In the genomic region with DNA sequence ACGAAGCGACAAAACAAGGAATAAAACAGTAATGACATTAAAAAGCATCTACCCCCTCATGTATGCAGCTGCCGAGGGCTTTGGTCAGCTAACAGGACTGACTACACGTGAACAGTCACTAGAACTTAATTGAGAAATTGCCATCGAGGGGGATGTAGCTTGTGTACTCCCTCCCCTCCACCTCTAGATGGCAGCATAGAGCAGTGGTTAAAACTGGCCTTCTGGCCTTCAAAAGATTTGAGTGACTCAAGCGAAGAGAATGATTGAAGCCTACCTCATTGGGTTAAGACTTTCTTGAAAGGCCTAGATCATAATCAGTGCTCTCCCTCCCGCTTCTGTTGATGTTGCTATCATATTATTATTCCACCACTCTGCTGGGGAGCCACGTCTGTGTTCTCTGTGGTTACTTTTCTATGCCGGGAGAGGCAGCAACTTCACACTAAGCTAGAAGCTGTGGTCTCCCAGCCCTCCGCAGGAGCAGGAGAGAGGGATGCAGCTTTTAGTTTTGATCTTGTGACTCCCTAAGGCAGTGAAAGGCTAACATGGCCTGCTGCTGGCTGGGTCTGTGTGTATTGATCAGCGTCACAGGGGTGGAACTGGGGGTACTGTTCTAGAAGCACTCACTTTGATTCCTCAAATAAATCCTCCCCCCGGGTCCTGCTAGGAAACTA, we compare ENCODE assay signal across 9 mouse cellular contexts.
DNase-seq lines count a peak whose midpoint lies in the region; ATAC-seq and TF ChIP-seq lines count a peak whose summit lies in the region.
"Had no signal": no experiment of that assay in that cellular context is flagged by ENCODE, and none has a peak within 500 bp of the region (broad histone marks: within the 10 kb centered on the region; RNA-seq: fewer than 3 reads in every experiment).

No protein-coding gene starts in this region.

- H3K9ac ChIP-seq in heart, embryonic 11.5 days (ENCODE audit: low read depth, low read length) = no peak overlapping the region
- no peak overlapping the region for H3K9ac ChIP-seq in kidney, postnatal 0 days (ENCODE audit: low read depth, low read length)
- no peak overlapping the region for H3K9ac ChIP-seq in midbrain, embryonic 14.5 days (replicated peaks; ENCODE audit: low read length)
- H3K9ac ChIP-seq: limb, embryonic 13.5 days had no signal

- ATAC-seq in heart, embryonic 11.5 days (replicated peaks; ENCODE audit: insufficient number of reproducible peaks, low FRiP score, low TSS enrichment) = no peak
- ATAC-seq in kidney, postnatal 0 days (replicated peaks; ENCODE audit: low FRiP score, low read depth) = no peak
- no peak; the same call in 1 of the 2 replicates for ATAC-seq in midbrain, embryonic 14.5 days (ENCODE audit: low FRiP score, low TSS enrichment)

- H3K4me2 ChIP-seq in heart, embryonic 11.5 days = no peak overlapping the region
- H3K4me2 ChIP-seq in kidney, postnatal 0 days (ENCODE audit: low read length) = no peak overlapping the region
- H3K4me2 ChIP-seq in midbrain, embryonic 14.5 days (ENCODE audit: low read length) = 0 out of 2 replicates have a peak overlapping the region, but pooled peaks have one; percentile 4
- H3K4me2 ChIP-seq: limb, embryonic 13.5 days had no signal

- H3K9me3 ChIP-seq in heart, embryonic 11.5 days (replicated peaks; ENCODE audit: control insufficient read depth, low read length) = no peaks in the 10 kb centered on the region
- no peaks in the 10 kb centered on the region for H3K9me3 ChIP-seq in kidney, postnatal 0 days (replicated peaks; ENCODE audit: low read length)
- no peaks in the 10 kb centered on the region for H3K9me3 ChIP-seq in midbrain, embryonic 14.5 days (ENCODE audit: control insufficient read depth, low read length)
- H3K9me3 ChIP-seq: limb, embryonic 13.5 days had no signal

- 49% methylated on average over 12 of the region's 12 CpGs for WGBS in heart, embryonic 11.5 days (ENCODE audit: insufficient replicate concordance)
- 47% methylated on average over 12 of the region's 12 CpGs for WGBS in kidney, postnatal 0 days
- WGBS in midbrain, embryonic 14.5 days = 42% methylated on average over 12 of the region's 12 CpGs

- no peaks in the 10 kb centered on the region for H3K4me1 ChIP-seq in heart, embryonic 11.5 days (ENCODE audit: control insufficient read depth, insufficient read depth, low read length)
- no peaks in the 10 kb centered on the region for H3K4me1 ChIP-seq in kidney, postnatal 0 days (replicated peaks; ENCODE audit: insufficient read depth, low read length)
- H3K4me1 ChIP-seq in midbrain, embryonic 14.5 days (ENCODE audit: control insufficient read depth, insufficient read depth, low read length) = peaks cover 4% of the 10 kb centered on the region; the same call in 1 of the 2 replicates
- H3K4me1 ChIP-seq: limb, embryonic 13.5 days had no signal

- peak; percentile 85 for TF ChIP-seq CTCF in kidney, postnatal 0 days (IDR thresholded peaks at IDR 0.05; ENCODE audit: low read depth)

- no peaks in the 10 kb centered on the region for H3K36me3 ChIP-seq in heart, embryonic 11.5 days (ENCODE audit: control insufficient read depth, insufficient read depth, low read length)
- no peaks in the 10 kb centered on the region for H3K36me3 ChIP-seq in kidney, postnatal 0 days (ENCODE audit: insufficient read depth, low read length)
- no peaks in the 10 kb centered on the region for H3K36me3 ChIP-seq in midbrain, embryonic 14.5 days (ENCODE audit: control insufficient read depth, insufficient read depth, low read length)
- H3K36me3 ChIP-seq: limb, embryonic 13.5 days had no signal

- no peak overlapping the region for H3K27ac ChIP-seq in heart, embryonic 11.5 days (ENCODE audit: low read depth, low read length)
- no peak overlapping the region for H3K27ac ChIP-seq in kidney, postnatal 0 days
- H3K27ac ChIP-seq in midbrain, embryonic 14.5 days (replicated peaks; ENCODE audit: low read depth, low read length) = no peak overlapping the region
- H3K27ac ChIP-seq: limb, embryonic 13.5 days had no signal

- H3K27me3 ChIP-seq in heart, embryonic 11.5 days (ENCODE audit: control insufficient read depth, insufficient read depth, low read length) = no peaks in the 10 kb centered on the region
- H3K27me3 ChIP-seq in kidney, postnatal 0 days (ENCODE audit: insufficient read depth, low read length) = no peaks in the 10 kb centered on the region
- H3K27me3 ChIP-seq in midbrain, embryonic 14.5 days (ENCODE audit: control insufficient read depth, insufficient read depth, low read length) = no peaks in the 10 kb centered on the region
- H3K27me3 ChIP-seq: limb, embryonic 13.5 days had no signal

- H3K4me3 ChIP-seq in heart, embryonic 11.5 days (ENCODE audit: low read depth, low read length) = no peak overlapping the region
- H3K4me3 ChIP-seq in kidney, postnatal 0 days (replicated peaks; ENCODE audit: low read depth, low read length) = no peak overlapping the region
- H3K4me3 ChIP-seq in midbrain, embryonic 14.5 days (replicated peaks; ENCODE audit: low read depth, low read length) = no peak overlapping the region
- H3K4me3 ChIP-seq: limb, embryonic 13.5 days had no signal

- DNase-seq in heart, adult 18-20 months = peak; percentile 18 to 52
- DNase-seq in urinary bladder, postnatal 25 days (ENCODE audit: low spot score) = peak; percentile 33
- no peak for DNase-seq in urinary bladder, postnatal 10 days (ENCODE audit: low spot score)
- DNase-seq in embryo, embryonic 10.5 days (ENCODE audit: low spot score) = peak; percentile 80
- peak; percentile 69 for DNase-seq in kidney, postnatal 0 days (ENCODE audit: low spot score)
- DNase-seq in midbrain, embryonic 14.5 days = peak; percentile 82
- DNase-seq in left cerebral cortex, adult 8-10 months (ENCODE audit: low spot score in 2 of 2) = no peak

Comparison
In these comparisons a context has a peak if more than half of its experiments do, and no peak if none do; other contexts are left out.
1. DNase-seq: peak in heart, adult 18-20 months (2 of 2), urinary bladder, postnatal 25 days (single experiment), embryo, embryonic 10.5 days (single experiment), kidney, postnatal 0 days (single experiment) and midbrain, embryonic 14.5 days (single experiment); none in urinary bladder, postnatal 10 days (single experiment) and left cerebral cortex, adult 8-10 months (0 of 2).